Mouse (Mus musculus) gastrocnemius, adult 2 months (tissue): Measurements from ENCODE around the gene Olfml2b. TPM values are rescaled to one million over a fixed set of nuclear protein-coding genes. Genes with fewer than 3 reads are reported as not detected.

Experiments used
- DNase-seq: peaks from one replicate; pipeline ENCODE4 v3.0.0; 2022
- H3K27ac ChIP-seq: fragments of 200-600 bp; 2 replicates; pipeline ENCODE4 v1.8.1; 2022; ENCODE audit warnings: mild to moderate bottlenecking
- H3K4me3 ChIP-seq: fragments of 200-600 bp; 2 replicates; pipeline ENCODE4 v1.8.1; 2022; ENCODE audit warnings: mild to moderate bottlenecking, moderate library complexity
- CTCF ChIP-seq: fragments of 200-600 bp; IDR thresholded peaks from 2 replicates; pipeline ENCODE4 v1.8.1; 2022; ENCODE audit warnings: antibody characterized with exemption, mild to moderate bottlenecking, moderate library complexity
- intact Hi-C: fragments of 180-260 bp; cut with DNase I; formaldehyde crosslinking; loops from one replicate; pipeline ENCODE4 v1.15.1; 2025
- total RNA-seq, 2 experiments: library from RNA; stranded (reverse); gene quantifications; 2 replicates each; pipeline ENCODE4 v1.2.3; 2021

The Olfml2b gene
- total RNA-seq, 2 experiments from 2014 or later: 2.9 to 6.6 TPM

- intact Hi-C loops: no loop called here
- DNase-seq: no peak
- no peak overlapping the region for H3K27ac ChIP-seq
- no peak overlapping the region for H3K4me3 ChIP-seq
- no peak for TF ChIP-seq CTCF
Observed at GRCm38 (mm10) chr1:170731865-170732595, 87.7 kb downstream of the Olfml2b start.

Other genes with a start within 250 kb of the Olfml2b start
- 1 to 10 TPM in 1 of 2 experiments, under 1 TPM in 1; 0.79 to 2.0 TPM for gene Nos1ap, start 54.7 kb upstream of the Olfml2b start, total RNA-seq
- gene Atf6, start 223.2 kb downstream of the Olfml2b start, total RNA-seq: 10 to 100 TPM; 17.3 to 19.0 TPM
- gene Gm26620, start 240.5 kb downstream of the Olfml2b start, total RNA-seq: under 1 TPM in 1 of 2 experiments, not detected in 1; 0.39 TPM
- gene Dusp12, start 241.0 kb downstream of the Olfml2b start, total RNA-seq: 1 to 10 TPM; 4.0 to 4.1 TPM